Mouse (Mus musculus) embryo, embryonic 11.5 days (tissue): Measurements from ENCODE around the gene Rrp7a.
"Not testable (repeated sequence)": the region's sequence is repeated elsewhere in the genome, so short reads cannot be mapped to it uniquely, and the experiment has no call there.

Experiments used
- DNase-seq: peaks from one replicate; pipeline ENCODE4 v3.0.0-alpha.2; 2012; ENCODE audit warnings: low read depth, low spot score

The Rrp7a gene

GRCm38 (mm10) chr15:83156929-83157666 lies 34.5 kb upstream of the Rrp7a start:
- peak; percentile 36 for DNase-seq

- no peak for DNase-seq
Observed at GRCm38 (mm10) chr15:83155672-83156419, 33.2 kb upstream of the Rrp7a start.

- DNase-seq: no peak
Observed at GRCm38 (mm10) chr15:83154309-83154708, 31.7 kb upstream of the Rrp7a start.

- DNase-seq: no peak
Observed at GRCm38 (mm10) chr15:83150694-83151093, 28.1 kb upstream of the Rrp7a start.

- DNase-seq: no peak
Observed at GRCm38 (mm10) chr15:83150073-83150442, 27.5 kb upstream of the Rrp7a start.

GRCm38 (mm10) chr15:83149196-83150072 lies 26.8 kb upstream of the Rrp7a start, which contains the start of gene Poldip3:
Gene Poldip3, minus strand, starts transcription at chr15:83149384.
- DNase-seq: peak; percentile 98

- no peak for DNase-seq
Observed at GRCm38 (mm10) chr15:83148801-83149195, 26.2 kb upstream of the Rrp7a start.

GRCm38 (mm10) chr15:83148395-83148794 lies 25.8 kb upstream of the Rrp7a start:
- DNase-seq: no peak

- DNase-seq: no peak
Observed at GRCm38 (mm10) chr15:83145541-83145940, 22.9 kb upstream of the Rrp7a start.

- no peak for DNase-seq
Observed at GRCm38 (mm10) chr15:83142861-83143260, 20.3 kb upstream of the Rrp7a start.

GRCm38 (mm10) chr15:83135654-83136053 lies 13.1 kb upstream of the Rrp7a start:
- no peak for DNase-seq

GRCm38 (mm10) chr15:83134671-83135070 lies 12.1 kb upstream of the Rrp7a start:
- DNase-seq: no peak

- DNase-seq: no peak
Observed at GRCm38 (mm10) chr15:83129530-83130231, 7.1 kb upstream of the Rrp7a start.

GRCm38 (mm10) chr15:83127037-83127436 lies 4.4 kb upstream of the Rrp7a start:
- DNase-seq: not testable (repeated sequence)

- no peak for DNase-seq
Observed at GRCm38 (mm10) chr15:83126582-83126981, 4.0 kb upstream of the Rrp7a start.

- DNase-seq: no peak
Observed at GRCm38 (mm10) chr15:83124625-83125024, 2.0 kb upstream of the Rrp7a start.

GRCm38 (mm10) chr15:83121709-83122565 lies 664 bp downstream of the Rrp7a start:
- DNase-seq: peak; percentile 24

- DNase-seq: no peak
Observed at GRCm38 (mm10) chr15:83118360-83118759, 4.2 kb downstream of the Rrp7a start.

GRCm38 (mm10) chr15:83115071-83115470 lies 7.5 kb downstream of the Rrp7a start:
- DNase-seq: no peak

GRCm38 (mm10) chr15:83114106-83114505 lies 8.5 kb downstream of the Rrp7a start:
- no peak for DNase-seq
